Mouse (Mus musculus) cerebellum, postnatal 25 days (tissue): Measurements from ENCODE around the gene Scp2.

Source experiments
- DNase-seq, 2 experiments: peaks; one replicate each; pipeline ENCODE4 v3.0.0; 2021; ENCODE audit warnings: mixed read lengths in 2 of 2

The Scp2 gene

GRCm38 (mm10) chr4:108058166-108058565, 86.6 kb downstream of the Scp2 start:
- peak; percentile 41 to 60 for DNase-seq

GRCm38 (mm10) chr4:108057247-108057646, 87.6 kb downstream of the Scp2 start:
- DNase-seq: no peak

- DNase-seq: no peak
Observed at GRCm38 (mm10) chr4:108055873-108056272, 88.9 kb downstream of the Scp2 start.

GRCm38 (mm10) chr4:108052673-108053072, 92.1 kb downstream of the Scp2 start:
- DNase-seq: no peak

- DNase-seq: peak; percentile 71 to 76
Observed at GRCm38 (mm10) chr4:108051687-108052274, 93.0 kb downstream of the Scp2 start.

- peak in 1 of 2 experiments; percentile 38 for DNase-seq
Observed at GRCm38 (mm10) chr4:108046136-108046535, 98.7 kb downstream of the Scp2 start.

GRCm38 (mm10) chr4:108045136-108046107, 99.4 kb downstream of the Scp2 start:
- peak in 1 of 2 experiments; percentile 56 for DNase-seq

- DNase-seq: no peak
Observed at GRCm38 (mm10) chr4:108037027-108037426, 107.8 kb downstream of the Scp2 start.

GRCm38 (mm10) chr4:108033041-108033764, 111.6 kb downstream of the Scp2 start:
- DNase-seq: no peak

- DNase-seq: no peak
Observed at GRCm38 (mm10) chr4:108032352-108032849, 112.4 kb downstream of the Scp2 start.

- peak; percentile 40 to 61 for DNase-seq
Observed at GRCm38 (mm10) chr4:108031502-108032351, 113.1 kb downstream of the Scp2 start.

- DNase-seq: no peak
Observed at GRCm38 (mm10) chr4:108030888-108031501, 113.8 kb downstream of the Scp2 start.

GRCm38 (mm10) chr4:108026193-108026592, 118.6 kb downstream of the Scp2 start:
- no peak for DNase-seq

- DNase-seq: no peak
Observed at GRCm38 (mm10) chr4:108025269-108025668, 119.5 kb downstream of the Scp2 start.

GRCm38 (mm10) chr4:108024641-108025040, 120.2 kb downstream of the Scp2 start:
- DNase-seq: no peak

- DNase-seq: no peak
Observed at GRCm38 (mm10) chr4:108023186-108023585, 121.6 kb downstream of the Scp2 start.

GRCm38 (mm10) chr4:108020178-108020577, 124.6 kb downstream of the Scp2 start:
- DNase-seq: no peak

- DNase-seq: no peak
Observed at GRCm38 (mm10) chr4:108018961-108019921, 125.6 kb downstream of the Scp2 start.

- no peak for DNase-seq
Observed at GRCm38 (mm10) chr4:108018241-108018923, 126.4 kb downstream of the Scp2 start.

- DNase-seq: no peak
Observed at GRCm38 (mm10) chr4:108017839-108018238, 127.0 kb downstream of the Scp2 start.
